15 mouse cellular contexts compared by ENCODE assay signal in the genomic region with DNA sequence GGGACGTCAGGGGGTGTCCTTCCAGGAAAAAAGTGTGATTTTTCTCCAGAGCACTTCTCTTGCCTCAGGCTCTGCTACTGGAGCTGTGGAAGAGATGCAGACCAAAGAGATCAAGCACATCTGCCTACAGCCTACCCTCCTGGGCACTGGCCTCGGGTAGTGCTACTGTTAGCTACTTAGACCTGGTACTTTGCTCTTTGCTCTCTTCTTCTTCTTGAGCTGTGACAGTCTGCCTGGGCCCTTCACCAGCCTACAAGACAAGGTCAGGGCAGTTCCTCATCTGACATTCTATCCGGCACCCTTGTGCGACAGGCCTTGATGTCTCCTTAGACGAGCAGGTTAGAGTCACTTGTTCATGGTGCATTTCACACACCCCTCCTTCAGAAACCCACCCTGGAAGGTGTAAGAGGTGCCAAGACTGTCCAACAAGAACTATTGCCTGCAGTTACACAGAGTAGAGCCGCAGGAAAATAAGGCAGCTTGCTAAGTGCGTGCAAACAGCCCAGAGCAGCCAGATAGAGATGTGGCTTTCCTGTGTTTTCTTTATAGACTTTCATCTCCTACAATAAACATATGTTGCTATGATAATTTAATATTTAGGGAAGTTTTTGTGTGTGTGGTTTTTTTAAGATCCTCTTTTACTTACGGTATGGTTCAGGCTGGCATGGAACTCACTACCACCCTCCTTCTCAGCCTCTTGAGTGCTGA. TPM values are rescaled to one million over a fixed set of nuclear protein-coding genes. Genes with fewer than 3 reads are reported as not detected.
DNase-seq lines count a peak whose midpoint lies in the region; ATAC-seq and TF ChIP-seq lines count a peak whose summit lies in the region.
"Had no signal": no experiment of that assay in that cellular context is flagged by ENCODE, and none has a peak within 500 bp of the region (broad histone marks: within the 10 kb centered on the region; RNA-seq: fewer than 3 reads in every experiment).

No protein-coding gene starts in this region.

- DNase-seq in hindbrain, embryonic 14.5 days (ENCODE audit: low spot score): no peak
- no peak for DNase-seq in midbrain, postnatal 0 days (ENCODE audit: low spot score)
- no peak for DNase-seq in heart, postnatal 25 days (ENCODE audit: low spot score)
- no peak for DNase-seq in adrenal gland, postnatal 10 days
- DNase-seq: cerebellum, adult 18-20 months; gastrocnemius, postnatal 10 days; lung, postnatal 10 days; thymus, adult 2 months had no signal

- intact Hi-C loops in heart, postnatal 25 days (cut with DNase I): no loop called here

- ATAC-seq in intestine, embryonic 16.5 days: no peak
- no peak for ATAC-seq in intestine, embryonic 15.5 days
- no peak for ATAC-seq in hindbrain, embryonic 14.5 days (ENCODE audit: low FRiP score)
- ATAC-seq in midbrain, postnatal 0 days (ENCODE audit: low FRiP score): no peak
- no peak for ATAC-seq in heart, embryonic 11.5 days (replicated peaks; ENCODE audit: insufficient number of reproducible peaks, low FRiP score, low TSS enrichment)

- H3K4me2 ChIP-seq in intestine, embryonic 16.5 days (ENCODE audit: low read depth, low read length): no peak overlapping the region
- no peak overlapping the region for H3K4me2 ChIP-seq in intestine, embryonic 15.5 days (replicated peaks)
- H3K4me2 ChIP-seq in hindbrain, embryonic 14.5 days (replicated peaks): peak overlapping the region; percentile 87
- H3K4me2 ChIP-seq in midbrain, postnatal 0 days (ENCODE audit: low read depth, low read length, poor library complexity, severe bottlenecking): peak overlapping the region; percentile 82
- H3K4me2 ChIP-seq in heart, embryonic 11.5 days: no peak overlapping the region
- H3K4me2 ChIP-seq: liver, embryonic 11.5 days had no signal

- 75% methylated on average over 8 of the region's 8 CpGs for WGBS in intestine, embryonic 16.5 days
- WGBS in intestine, embryonic 15.5 days: 77% methylated on average over 8 of the region's 8 CpGs
- 63% methylated on average over 8 of the region's 8 CpGs for WGBS in hindbrain, embryonic 14.5 days
- WGBS in midbrain, postnatal 0 days: 66% methylated on average over 8 of the region's 8 CpGs
- WGBS in heart, embryonic 11.5 days (ENCODE audit: insufficient replicate concordance): 65% methylated on average over 8 of the region's 8 CpGs

- H3K27ac ChIP-seq in intestine, embryonic 16.5 days (ENCODE audit: low read length): no peak overlapping the region
- H3K27ac ChIP-seq in intestine, embryonic 15.5 days: no peak overlapping the region
- peak overlapping the region; percentile 1 for H3K27ac ChIP-seq in brown adipose tissue, adult 24 weeks (replicated peaks; ENCODE audit: low read depth, low read length)
- no peak overlapping the region for H3K27ac ChIP-seq in hindbrain, embryonic 14.5 days
- no peak overlapping the region for H3K27ac ChIP-seq in midbrain, postnatal 0 days (ENCODE audit: low read depth, low read length)
- H3K27ac ChIP-seq in heart, embryonic 11.5 days (ENCODE audit: low read depth, low read length): no peak overlapping the region
- H3K27ac ChIP-seq: heart, embryonic 10.5 days; layer of hippocampus, adult 2 months had no signal

- H3K9ac ChIP-seq in intestine, embryonic 16.5 days (ENCODE audit: low read depth, low read length): no peak overlapping the region
- H3K9ac ChIP-seq in intestine, embryonic 15.5 days: no peak overlapping the region
- H3K9ac ChIP-seq in hindbrain, embryonic 14.5 days: peak overlapping the region; percentile 87
- H3K9ac ChIP-seq in midbrain, postnatal 0 days (replicated peaks; ENCODE audit: low read length, poor library complexity, severe bottlenecking): peak overlapping the region; percentile 39
- no peak overlapping the region for H3K9ac ChIP-seq in heart, embryonic 11.5 days (ENCODE audit: low read depth, low read length)

- no peaks in the 10 kb centered on the region for H3K36me3 ChIP-seq in intestine, embryonic 16.5 days (ENCODE audit: control insufficient read depth, insufficient read depth, low read length)
- no peaks in the 10 kb centered on the region for H3K36me3 ChIP-seq in intestine, embryonic 15.5 days
- H3K36me3 ChIP-seq in hindbrain, embryonic 14.5 days (replicated peaks; ENCODE audit: control insufficient read depth, insufficient read depth): no peaks in the 10 kb centered on the region
- H3K36me3 ChIP-seq in midbrain, postnatal 0 days (ENCODE audit: insufficient read depth, low read length): no peaks in the 10 kb centered on the region
- no peaks in the 10 kb centered on the region for H3K36me3 ChIP-seq in heart, embryonic 11.5 days (ENCODE audit: control insufficient read depth, insufficient read depth, low read length)
- H3K36me3 ChIP-seq: heart, embryonic 10.5 days had no signal

- TF ChIP-seq CTCF in midbrain, postnatal 0 days (IDR thresholded peaks at IDR 0.05): no peak

- peak overlapping the region; percentile 2; the same call in 1 of the 2 replicates for H3K4me3 ChIP-seq in intestine, embryonic 16.5 days (ENCODE audit: low read length)
- no peak overlapping the region for H3K4me3 ChIP-seq in intestine, embryonic 15.5 days (replicated peaks)
- peak overlapping the region; percentile 82 for H3K4me3 ChIP-seq in brown adipose tissue, adult 24 weeks (ENCODE audit: insufficient read depth, low read depth, low read length)
- peak overlapping the region; percentile 80 for H3K4me3 ChIP-seq in hindbrain, embryonic 14.5 days (replicated peaks; ENCODE audit: low read length)
- H3K4me3 ChIP-seq in midbrain, postnatal 0 days (ENCODE audit: low read depth, low read length): peak overlapping the region; percentile 78
- no peak overlapping the region for H3K4me3 ChIP-seq in heart, embryonic 11.5 days (ENCODE audit: low read depth, low read length)
- H3K4me3 ChIP-seq: heart, embryonic 10.5 days; layer of hippocampus, adult 2 months had no signal

- H3K27me3 ChIP-seq in intestine, embryonic 16.5 days (replicated peaks; ENCODE audit: control insufficient read depth, insufficient read depth, low read length): peaks cover 50% of the 10 kb centered on the region
- peaks cover 61% of the 10 kb centered on the region for H3K27me3 ChIP-seq in intestine, embryonic 15.5 days (replicated peaks)
- H3K27me3 ChIP-seq in hindbrain, embryonic 14.5 days (ENCODE audit: control insufficient read depth, insufficient read depth, low read length): no peaks in the 10 kb centered on the region; the same call in 1 of the 2 replicates
- H3K27me3 ChIP-seq in midbrain, postnatal 0 days (ENCODE audit: insufficient read depth, low read length): 0 out of 2 replicates have a peak, but pooled peaks cover 3% of the 10 kb centered on the region
- peaks cover 47% of the 10 kb centered on the region for H3K27me3 ChIP-seq in heart, embryonic 11.5 days (ENCODE audit: control insufficient read depth, insufficient read depth, low read length)

- peaks cover 29% of the 10 kb centered on the region for H3K4me1 ChIP-seq in intestine, embryonic 16.5 days (ENCODE audit: control insufficient read depth, insufficient read depth, low read length)
- H3K4me1 ChIP-seq in intestine, embryonic 15.5 days (replicated peaks): peaks cover 28% of the 10 kb centered on the region
- no peaks in the 10 kb centered on the region for H3K4me1 ChIP-seq in brown adipose tissue, adult 24 weeks (ENCODE audit: control insufficient read depth, insufficient read depth, insufficient read length, low read length)
- peaks cover 38% of the 10 kb centered on the region for H3K4me1 ChIP-seq in hindbrain, embryonic 14.5 days (replicated peaks; ENCODE audit: control insufficient read depth, insufficient read depth, low read length)
- peaks cover 23% of the 10 kb centered on the region; the same call in 1 of the 2 replicates for H3K4me1 ChIP-seq in midbrain, postnatal 0 days (ENCODE audit: insufficient read depth, low read length)
- H3K4me1 ChIP-seq in heart, embryonic 11.5 days (ENCODE audit: control insufficient read depth, insufficient read depth, low read length): peaks cover 17% of the 10 kb centered on the region

- no peaks in the 10 kb centered on the region for H3K9me3 ChIP-seq in intestine, embryonic 16.5 days (ENCODE audit: control insufficient read depth, low read length)
- H3K9me3 ChIP-seq in intestine, embryonic 15.5 days: no peaks in the 10 kb centered on the region
- no peaks in the 10 kb centered on the region for H3K9me3 ChIP-seq in hindbrain, embryonic 14.5 days (ENCODE audit: control insufficient read depth, low read length)
- H3K9me3 ChIP-seq in midbrain, postnatal 0 days (ENCODE audit: low read length): no peaks in the 10 kb centered on the region
- H3K9me3 ChIP-seq in heart, embryonic 11.5 days (replicated peaks; ENCODE audit: control insufficient read depth, low read length): no peaks in the 10 kb centered on the region
- H3K9me3 ChIP-seq: heart, embryonic 10.5 days had no signal

RNA-seq across cellular contexts. Expression of gene Trim67, which starts 3.0 kb away (rescaled TPM):
- 0.32 and 0.38 TPM in 2 replicates for polyA plus RNA-seq in intestine, embryonic 16.5 days (2015; fragmentation: Nextera tagmentation; extraction: Ambion mirVana)
- 0.57 and 0.64 TPM in 2 replicates for polyA plus RNA-seq in intestine, embryonic 15.5 days (2015; fragmentation: Nextera tagmentation; extraction: Ambion mirVana)
- polyA plus RNA-seq in brown adipose tissue, adult 24 weeks (2012; ENCODE audit: insufficient read depth, insufficient read length, missing spikeins): 7.1 and 8.0 TPM in 2 replicates
- 35.8 and 39.4 TPM in 2 replicates for polyA plus RNA-seq in hindbrain, embryonic 14.5 days (2014; fragmentation: Nextera tagmentation; extraction: Ambion mirVana)
- 87.1 and 104 TPM in 2 replicates for total RNA-seq in midbrain, postnatal 0 days (2014; rRNA removed)
- polyA plus RNA-seq in midbrain, postnatal 0 days (2015; fragmentation: Nextera tagmentation; extraction: Ambion mirVana): 22.0 and 25.6 TPM in 2 replicates
- polyA plus RNA-seq in heart, embryonic 11.5 days (2014; fragmentation: Nextera tagmentation; extraction: Ambion mirVana): 0.07 and 0.15 TPM in 2 replicates
- total RNA-seq in heart, postnatal 25 days (2021): under 1 TPM; 0.53 to 0.73 TPM
- 1 to 10 TPM; 2.9 to 6.5 TPM for total RNA-seq in adrenal gland, postnatal 10 days (2021)

RNA-seq across cellular contexts. Expression of gene Fam89a, which starts 44.3 kb away (rescaled TPM):
- polyA plus RNA-seq in intestine, embryonic 16.5 days (2015; fragmentation: Nextera tagmentation; extraction: Ambion mirVana): 2.8 and 2.9 TPM in 2 replicates
- polyA plus RNA-seq in intestine, embryonic 15.5 days (2015; fragmentation: Nextera tagmentation; extraction: Ambion mirVana): 3.9 and 4.3 TPM in 2 replicates
- polyA plus RNA-seq in brown adipose tissue, adult 24 weeks (2012; ENCODE audit: insufficient read depth, insufficient read length, missing spikeins): 0.83 and 1.5 TPM in 2 replicates
- 1.0 and 1.2 TPM in 2 replicates for polyA plus RNA-seq in hindbrain, embryonic 14.5 days (2014; fragmentation: Nextera tagmentation; extraction: Ambion mirVana)
- 1.2 TPM in 1 of 2 replicates, not detected in the other for total RNA-seq in midbrain, postnatal 0 days (2014; rRNA removed)
- 0.25 and 0.26 TPM in 2 replicates for polyA plus RNA-seq in midbrain, postnatal 0 days (2015; fragmentation: Nextera tagmentation; extraction: Ambion mirVana)
- 2.4 and 3.1 TPM in 2 replicates for polyA plus RNA-seq in heart, embryonic 11.5 days (2014; fragmentation: Nextera tagmentation; extraction: Ambion mirVana)
- 1 to 10 TPM in 1 of 2 experiments, under 1 TPM in 1; 0.78 to 1.2 TPM for total RNA-seq in heart, postnatal 25 days (2021)
- 1 to 10 TPM; 3.7 to 3.9 TPM for total RNA-seq in adrenal gland, postnatal 10 days (2021)

Comparison
In these comparisons a context has a peak if more than half of its experiments do, and no peak if none do; other contexts are left out.
1. H3K4me3 ChIP-seq: peak in intestine, embryonic 16.5 days (single experiment), brown adipose tissue, adult 24 weeks (single experiment), hindbrain, embryonic 14.5 days (single experiment) and midbrain, postnatal 0 days (single experiment); none in intestine, embryonic 15.5 days (single experiment) and heart, embryonic 11.5 days (single experiment).
2. H3K4me2 ChIP-seq: peak in hindbrain, embryonic 14.5 days (single experiment) and midbrain, postnatal 0 days (single experiment); none in intestine, embryonic 16.5 days (single experiment), intestine, embryonic 15.5 days (single experiment) and heart, embryonic 11.5 days (single experiment).
3. H3K9ac ChIP-seq: peak in hindbrain, embryonic 14.5 days (single experiment) and midbrain, postnatal 0 days (single experiment); none in intestine, embryonic 16.5 days (single experiment), intestine, embryonic 15.5 days (single experiment) and heart, embryonic 11.5 days (single experiment).